Mouse (Mus musculus) erythroid progenitor cell, adult 5-6 weeks (primary cell): ENCODE results near the gene Ankrd44. TPM values are rescaled to one million over a fixed set of nuclear protein-coding genes. Genes with fewer than 3 reads are reported as not detected.

Source experiments
- ATAC-seq: replicated peaks from 2 replicates; pipeline ENCODE4 v1.8.0; 2016; ENCODE audit warnings: moderate number of reproducible peaks, mild to moderate bottlenecking, moderate TSS enrichment, inconsistent platforms; ENCODE audit not compliant: poor library complexity, low FRiP score, severe bottlenecking
- total RNA-seq, 2 experiments: library from RNA; stranded (forward) in 1 of 2; stranded (reverse) in 1 of 2; fragments of 150-400 nt in 1 of 2; fragments of 186-747, 209-891 nt in 1 of 2; gene quantifications; 2 replicates each; pipeline versions ENCODE4 v1.2.3 to v1.2.4; 2015 to 2017; ENCODE audit warnings: low replicate concordance in 2 of 2

Ankrd44 gene
- total RNA-seq, 2 experiments from 2014 or later, result 13.4 to 47.4 TPM

- ATAC-seq, result no peak
Observed at GRCm38 (mm10) chr1:54597594-54598217, 328.5 kb downstream of the Ankrd44 start.

- ATAC-seq, result no peak
Observed at GRCm38 (mm10) chr1:54596151-54596550, 330.0 kb downstream of the Ankrd44 start.

Other genes with a start within 250 kb of the Ankrd44 start
- gene Sf3b1, start 101.1 kb upstream of the Ankrd44 start, total RNA-seq (2015; ENCODE audit: low replicate concordance), result 230 and 235 TPM in 2 replicates
- gene Sf3b1, start 101.1 kb upstream of the Ankrd44 start, total RNA-seq (2017; ENCODE audit: low replicate concordance), result 189 and 207 TPM in 2 replicates
- gene Coq10b, start 126.4 kb upstream of the Ankrd44 start, total RNA-seq (2015; ENCODE audit: low replicate concordance), result 12.6 and 21.0 TPM in 2 replicates
- gene Coq10b, start 126.4 kb upstream of the Ankrd44 start, total RNA-seq (2017; ENCODE audit: low replicate concordance), result 10.1 and 26.6 TPM in 2 replicates
- 63.4 and 84.3 TPM in 2 replicates for gene Hspe1, start 161.7 kb upstream of the Ankrd44 start, total RNA-seq (2015; ENCODE audit: low replicate concordance)
- gene Hspe1, start 161.7 kb upstream of the Ankrd44 start, total RNA-seq (2017; ENCODE audit: low replicate concordance), result 40.1 and 54.0 TPM in 2 replicates
- 21.3 and 49.9 TPM in 2 replicates for gene Hspd1, start 161.9 kb upstream of the Ankrd44 start, total RNA-seq (2015; ENCODE audit: low replicate concordance)
- gene Hspd1, start 161.9 kb upstream of the Ankrd44 start, total RNA-seq (2017; ENCODE audit: low replicate concordance), result 35.6 and 60.8 TPM in 2 replicates
- gene Mob4, start 204.8 kb upstream of the Ankrd44 start, total RNA-seq (2015; ENCODE audit: low replicate concordance), result 31.9 and 42.2 TPM in 2 replicates
- 46.0 and 70.0 TPM in 2 replicates for gene Mob4, start 204.8 kb upstream of the Ankrd44 start, total RNA-seq (2017; ENCODE audit: low replicate concordance)